Mouse (Mus musculus) CD4-positive, CD25-positive, alpha-beta regulatory T cell, adult 4 months (primary cell): Measurements from ENCODE around the gene Icam2. TPM values are rescaled to one million over a fixed set of nuclear protein-coding genes. Genes with fewer than 3 reads are reported as not detected.
"Not testable (repeated sequence)": the region's sequence is repeated elsewhere in the genome, so short reads cannot be mapped to it uniquely, and the experiment has no call there.

ENCODE experiments used
- ATAC-seq: one replicate; pipeline ENCODE4 v1.8.0; 2017
- polyA plus RNA-seq, 2 experiments: library from polyadenylated mRNA; unstranded; fragments of 100-300 nt; shearing (Covaris generic); gene quantifications; one replicate each; pipeline ENCODE4 v1.2.1; 2017

The Icam2 gene
- polyA plus RNA-seq, 2 experiments from 2014 or later: 132 to 138 TPM

- no peak for ATAC-seq
These were observed 46.8 kb downstream of the Icam2 start for GRCm38 (mm10) chr11:106340990-106341520.

- ATAC-seq: not testable (repeated sequence)
These were observed 48.6 kb downstream of the Icam2 start for GRCm38 (mm10) chr11:106339323-106339722.

- no peak for ATAC-seq
These were observed 49.0 kb downstream of the Icam2 start for GRCm38 (mm10) chr11:106338870-106339269.

- ATAC-seq: no peak
These were observed 49.8 kb downstream of the Icam2 start for GRCm38 (mm10) chr11:106338029-106338428.

GRCm38 (mm10) chr11:106334066-106334465 lies 53.8 kb downstream of the Icam2 start:
- no peak for ATAC-seq

GRCm38 (mm10) chr11:106332458-106332857 lies 55.4 kb downstream of the Icam2 start:
- ATAC-seq: no peak

- peak; percentile 87 for ATAC-seq
These were observed 58.2 kb downstream of the Icam2 start for GRCm38 (mm10) chr11:106329682-106330081.

GRCm38 (mm10) chr11:106329128-106329527 lies 58.7 kb downstream of the Icam2 start:
- no peak for ATAC-seq

GRCm38 (mm10) chr11:106328521-106328920 lies 59.4 kb downstream of the Icam2 start:
- ATAC-seq: no peak

Other genes with a start within 250 kb of the Icam2 start
- gene Gm10840, start 227.2 kb downstream of the Icam2 start, polyA plus RNA-seq: not detected
- 100 to 1,000 TPM; 597 to 715 TPM for gene Limd2, start 227.2 kb downstream of the Icam2 start, polyA plus RNA-seq
- 10 to 100 TPM; 34.5 to 40.0 TPM for gene Strada, start 185.9 kb downstream of the Icam2 start, polyA plus RNA-seq
- gene Ccdc47, start 171.7 kb downstream of the Icam2 start, polyA plus RNA-seq: 10 to 100 TPM; 92.6 to 96.6 TPM
- gene Ddx42, start 171.1 kb downstream of the Icam2 start, polyA plus RNA-seq: 100 to 1,000 TPM in 1 of 2 experiments, 10 to 100 TPM in 1; 84.7 to 135 TPM
- gene Ftsj3, start 132.0 kb downstream of the Icam2 start, polyA plus RNA-seq: 10 to 100 TPM; 52.9 to 85.8 TPM
- gene Psmc5, start 131.9 kb downstream of the Icam2 start, polyA plus RNA-seq: 100 to 1,000 TPM; 161 to 197 TPM
- gene Smarcd2, start 115.1 kb downstream of the Icam2 start, polyA plus RNA-seq: 10 to 100 TPM; 12.3 to 23.7 TPM
- gene Tcam1, start 111.4 kb downstream of the Icam2 start, polyA plus RNA-seq: under 1 TPM; 0.39 TPM
- gene Gh, start 86.2 kb downstream of the Icam2 start, polyA plus RNA-seq: not detected
- 10 to 100 TPM; 44.8 to 77.1 TPM for gene Cd79b, start 73.3 kb downstream of the Icam2 start, polyA plus RNA-seq
- gene Scn4a, start 34.8 kb downstream of the Icam2 start, polyA plus RNA-seq: under 1 TPM in 1 of 2 experiments, not detected in 1; 0.14 TPM
- under 1 TPM in 1 of 2 experiments, not detected in 1; 0.43 TPM for gene Prr29, start 22.6 kb downstream of the Icam2 start, polyA plus RNA-seq
- 1 to 10 TPM; 1.3 to 2.3 TPM for gene Ern1, start 99.8 kb upstream of the Icam2 start, polyA plus RNA-seq
- 10 to 100 TPM; 27.1 to 28.7 TPM for gene Tex2, start 225.3 kb upstream of the Icam2 start, polyA plus RNA-seq